Mouse (Mus musculus): ENCODE measurements around the gene Trib3.

GRCm38 (mm10) chr2:152326157-152326556, 17.7 kb downstream of the Trib3 start:
- TF ChIP-seq ZC3H11A (IDR thresholded peaks at IDR 0.05; ENCODE audit: borderline replicate concordance, low read depth, low read length) (no peak), CHD2 (IDR thresholded peaks at IDR 0.05; ENCODE audit: low read depth, low read length) (no peak), ZNF384 (IDR thresholded peaks at IDR 0.05; ENCODE audit: low read depth, low read length) (no peak), MAFK (IDR thresholded peaks at IDR 0.05; ENCODE audit: insufficient read depth, low read depth, low read length) (no peak), HCFC1 (IDR thresholded peaks at IDR 0.05; ENCODE audit: borderline replicate concordance, insufficient read depth, low read length) (no peak)

Measured in ES-E14 (cell line).